Mouse (Mus musculus) mouse embryonic stem cell (cell line): ENCODE measurements at regions not wholly inside any gene's neighbourhood (a gene's known extent, or its start where the extent isn't known, plus 50 kb on each side); places are given as distances from the start of the nearest gene placed in this dataset.

ENCODE experiments used
- in situ Hi-C, 2 experiments: fragments of 300-500 bp; cut with MboI; formaldehyde crosslinking; loops; 1 replicate in 1 of 2; 3 replicates in 1 of 2; pipeline ENCODE4 v1.14.3; 2019 to 2020; ENCODE audit warnings: low sequenced_read_pairs in 2 of 2, low pct_unique_long_range_greater_than_20kb in 1 of 2, mixed read lengths in 1 of 2; ENCODE audit not compliant: unreplicated experiment in 1 of 2

DNA sequence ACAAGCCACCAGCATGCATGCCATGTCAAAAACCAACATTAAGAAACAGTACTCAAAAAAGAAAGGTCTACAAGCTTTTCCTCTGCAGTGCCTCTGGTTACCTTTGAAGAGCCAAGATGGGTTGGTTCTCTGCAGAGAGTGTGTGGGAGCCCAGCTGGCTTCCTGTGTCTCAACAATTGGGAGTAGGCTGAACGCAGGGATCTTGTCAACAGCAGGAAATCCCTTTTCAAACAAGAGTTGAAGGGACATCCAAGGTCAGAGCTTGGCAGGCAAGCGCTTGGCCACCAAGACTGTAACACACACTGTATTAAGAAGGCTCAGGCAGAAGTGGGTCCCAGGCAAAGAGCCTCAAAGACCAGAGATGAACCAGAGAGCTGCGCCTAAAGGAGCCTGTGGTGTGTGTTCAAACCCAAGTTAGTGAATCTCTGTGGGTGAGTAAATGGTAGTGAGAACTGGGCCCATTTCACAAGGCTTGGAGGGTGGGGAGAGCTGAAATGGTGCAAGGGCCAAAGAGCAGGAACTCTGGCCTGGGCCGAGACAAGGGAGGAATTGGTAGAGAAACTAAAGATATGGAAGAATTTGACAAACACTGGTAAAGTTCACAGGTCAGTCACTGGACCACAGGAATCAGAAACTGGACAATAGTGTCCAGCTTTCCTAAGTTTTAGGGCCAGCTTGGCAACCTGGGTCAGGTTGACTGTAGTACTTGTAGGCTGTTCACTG, 357.0 kb downstream of the Gm49356 start:
- in situ Hi-C loops: no loop called here

DNA sequence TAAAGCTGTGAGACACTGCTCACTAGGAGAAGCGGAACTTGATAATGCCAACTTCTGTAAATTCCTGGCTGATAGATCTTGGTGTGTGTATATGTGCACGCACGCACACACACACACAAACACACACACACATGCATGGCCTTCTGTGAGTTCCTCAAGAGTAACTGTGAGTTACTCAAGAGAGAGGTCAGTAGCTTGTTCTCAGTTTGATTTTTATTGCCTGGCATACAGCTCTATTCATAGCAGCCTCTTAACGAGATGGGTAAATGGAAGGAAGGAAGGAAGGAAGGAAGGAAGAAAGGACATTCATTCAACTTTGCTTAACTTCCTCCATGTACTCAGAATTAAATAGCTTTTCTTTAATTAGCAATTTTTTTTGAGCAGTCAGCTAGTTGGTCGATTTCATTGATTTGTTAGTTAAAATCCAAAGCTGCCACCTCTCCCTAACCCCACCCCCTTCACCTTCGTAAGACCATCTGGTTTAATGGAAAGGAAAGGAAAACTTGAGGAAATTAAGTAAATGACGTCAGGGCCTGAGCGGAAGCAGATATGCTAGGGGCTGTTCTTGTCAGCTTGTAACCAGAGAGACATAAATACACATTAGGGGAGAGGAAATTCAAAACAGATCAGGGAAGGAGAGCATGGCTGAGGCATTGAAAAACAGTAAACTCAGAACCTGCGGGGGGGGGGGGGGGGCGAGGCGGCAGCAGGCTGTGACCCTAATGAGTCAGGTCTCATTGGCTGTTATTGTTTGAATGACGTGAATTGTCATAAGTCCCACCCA, 359.6 kb downstream of the Gm49356 start:
- in situ Hi-C loops: no loop called here

DNA sequence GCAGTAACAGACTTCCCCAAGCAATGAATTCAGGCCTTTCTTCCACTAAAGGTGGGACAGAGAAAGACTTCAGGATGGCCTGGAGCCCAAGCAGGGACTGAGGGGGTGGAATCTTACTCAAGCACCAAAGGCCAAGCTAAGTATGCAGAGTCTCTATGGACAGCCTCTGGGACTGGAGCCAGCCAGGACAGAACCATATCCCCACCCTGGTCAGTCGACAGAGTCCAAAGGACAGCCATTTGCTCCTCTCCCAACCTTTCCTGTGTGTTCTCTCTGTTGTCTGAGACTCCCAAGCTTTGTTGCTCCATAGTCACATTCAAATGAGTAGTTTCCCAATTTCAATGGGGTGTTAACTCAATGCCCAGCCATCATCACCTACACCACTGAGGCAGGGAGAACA, 372.3 kb downstream of the Gm49356 start:
- in situ Hi-C loops: no loop called here

DNA sequence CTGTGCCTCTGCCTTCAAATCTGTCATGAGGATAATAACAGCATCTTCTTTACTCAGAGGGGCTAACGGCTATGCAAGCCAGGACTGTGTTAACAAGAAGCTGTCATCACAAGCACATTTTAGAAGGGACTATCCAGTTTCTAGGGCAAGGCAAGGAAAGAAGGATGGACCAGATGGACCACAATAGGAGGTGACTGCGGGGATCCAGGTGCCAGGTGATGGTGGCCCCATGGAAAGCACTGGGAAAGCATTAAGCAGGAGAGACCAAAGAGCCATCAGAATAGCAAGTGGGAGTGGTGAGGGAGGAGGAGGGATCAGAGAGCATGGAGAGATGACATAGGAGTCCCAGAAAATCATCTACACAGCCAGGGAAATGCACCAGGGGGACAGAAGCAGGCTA, 373.3 kb downstream of the Gm49356 start:
- in situ Hi-C loops: no loop called here

DNA sequence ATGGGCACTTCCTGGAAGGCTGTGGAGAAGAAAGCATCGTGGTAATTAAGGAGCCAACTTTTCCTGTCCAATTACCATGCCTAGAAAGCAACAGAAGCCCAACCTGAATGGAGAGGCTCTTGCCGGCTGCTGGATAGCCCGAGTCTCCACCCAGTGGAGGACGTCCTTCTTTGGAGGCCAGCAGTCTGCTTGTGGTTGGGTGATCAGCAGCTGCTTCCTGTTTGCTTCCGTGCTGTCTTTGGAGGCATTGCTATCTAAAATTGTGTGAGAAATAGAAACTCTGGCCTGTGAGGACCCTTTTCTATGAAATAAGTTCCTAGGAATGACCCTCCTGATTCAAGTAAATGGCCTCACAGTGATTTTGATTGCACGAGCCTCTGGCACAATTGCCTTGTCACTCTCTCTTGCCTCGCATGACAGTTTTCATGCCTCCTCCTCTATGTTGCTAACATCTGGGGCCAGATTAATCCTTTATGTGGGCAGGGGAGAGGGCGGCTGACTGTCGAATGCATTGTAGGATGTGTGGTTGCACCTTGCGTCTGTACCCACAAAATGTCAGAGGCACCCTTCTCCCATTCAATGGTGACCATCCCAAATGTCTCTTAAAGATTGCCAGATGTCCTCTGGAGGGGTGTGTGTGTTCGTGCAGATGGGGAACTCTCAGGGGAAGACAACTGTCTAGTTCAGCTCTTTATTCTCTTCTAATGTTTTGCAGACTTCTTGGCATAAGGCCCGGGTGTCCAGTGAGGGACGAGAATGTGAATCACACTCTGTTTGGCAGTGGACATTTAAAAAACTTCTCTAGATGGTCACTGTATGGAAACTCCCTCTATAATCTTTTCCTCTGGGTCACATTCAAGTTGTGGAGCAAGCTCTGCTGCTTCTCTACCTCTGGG, 374.6 kb downstream of the Gm49356 start:
- in situ Hi-C loops: no loop called here
